Mouse (Mus musculus): ENCODE measurements at regions not wholly inside any gene's neighbourhood (a gene's known extent, or its start where the extent isn't known, plus 50 kb on each side); places are given as distances from the start of the nearest gene placed in this dataset.
A peak's percentile ranks its signal among the peaks of the same experiment; 100 is the strongest.

DNA sequence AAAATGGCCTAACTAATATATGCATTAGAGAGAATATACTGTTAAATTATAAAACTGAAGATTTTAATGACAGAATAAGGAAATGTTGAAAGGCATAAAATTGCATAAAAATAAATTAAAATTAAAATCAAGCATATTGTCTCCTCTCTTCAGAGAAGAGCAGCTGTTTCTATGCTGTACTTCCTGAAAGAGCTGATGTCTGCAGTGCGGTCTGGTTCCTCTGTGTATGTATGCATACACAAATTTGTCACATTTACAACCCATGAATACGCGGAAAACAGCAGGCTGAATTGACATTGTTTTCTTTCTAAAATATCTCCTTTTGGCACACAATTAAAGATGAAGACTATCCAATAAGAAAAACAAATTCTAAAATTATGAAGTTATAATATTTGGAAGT, 278.5 kb downstream of the Olfr1505 start:
- DNase-seq, result no peak

DNA sequence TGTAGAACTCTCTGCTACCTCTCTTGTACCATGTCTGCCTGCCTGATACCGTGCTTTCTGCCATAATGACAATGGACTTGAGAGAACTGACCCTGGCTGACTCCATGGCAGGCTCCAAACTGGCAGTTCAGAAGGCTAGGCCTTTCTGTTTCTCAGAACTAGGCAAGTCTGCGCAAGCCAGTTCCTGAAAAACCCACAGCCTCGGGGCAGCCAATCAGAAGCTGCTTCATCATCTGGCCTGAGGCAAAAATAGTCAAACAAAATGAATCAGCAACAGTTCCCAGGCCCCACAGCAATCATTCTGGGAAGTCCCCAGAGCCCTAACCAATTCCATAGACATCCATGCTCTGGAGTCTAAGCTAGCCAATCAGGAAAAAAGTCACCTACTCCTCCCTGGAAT, 284.5 kb downstream of the Olfr1505 start:
- no peak for DNase-seq

DNA sequence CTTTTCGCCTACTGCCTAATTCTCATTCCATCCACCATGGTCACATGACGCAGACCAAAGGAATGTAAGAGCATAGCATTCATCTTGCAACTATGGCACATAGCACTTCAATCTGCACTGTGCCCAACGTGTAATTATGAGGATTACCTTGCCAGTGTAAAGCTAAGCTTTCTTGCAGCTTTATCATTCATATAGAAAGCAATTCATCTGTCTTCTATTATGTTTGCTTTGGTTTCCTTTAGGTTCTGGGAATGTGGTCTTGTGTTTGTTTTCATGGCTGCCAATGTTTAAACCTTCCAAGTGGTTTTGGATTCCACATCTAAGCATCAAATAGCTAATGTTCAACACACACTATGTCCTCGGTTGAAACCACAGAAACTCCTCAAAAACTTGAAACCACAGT, 307.2 kb downstream of the Olfr1505 start:
- no peak for DNase-seq

DNA sequence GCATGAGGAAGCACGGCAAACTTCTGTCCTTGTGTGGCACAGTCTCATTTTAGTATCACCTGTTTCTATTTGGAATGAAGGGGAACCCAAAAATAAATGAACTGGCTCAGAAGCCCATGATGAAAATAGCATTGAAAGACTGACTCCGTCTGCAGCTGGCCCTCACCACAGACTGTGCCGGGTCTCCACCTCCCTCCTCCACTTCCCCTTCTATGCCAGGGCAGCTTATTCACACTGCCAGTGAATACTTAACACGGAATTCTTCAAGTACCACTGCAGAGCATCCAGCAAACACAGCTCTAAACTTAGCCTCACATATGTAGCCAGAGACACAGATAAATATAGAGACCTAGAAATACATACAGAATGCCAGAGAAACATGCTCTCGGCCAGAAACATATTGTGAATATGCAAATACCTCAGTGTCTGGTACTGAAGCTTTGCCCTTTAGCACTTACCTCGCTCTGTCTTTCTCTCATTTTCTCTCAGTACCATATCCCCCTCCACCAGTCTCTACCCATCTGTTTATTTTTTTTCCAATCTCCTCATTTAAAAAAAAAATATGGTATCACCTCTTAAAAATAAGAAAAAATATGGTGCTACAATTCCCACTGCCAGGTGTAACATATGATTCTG, 311.8 kb downstream of the Olfr1505 start:
- no peak for DNase-seq

DNA sequence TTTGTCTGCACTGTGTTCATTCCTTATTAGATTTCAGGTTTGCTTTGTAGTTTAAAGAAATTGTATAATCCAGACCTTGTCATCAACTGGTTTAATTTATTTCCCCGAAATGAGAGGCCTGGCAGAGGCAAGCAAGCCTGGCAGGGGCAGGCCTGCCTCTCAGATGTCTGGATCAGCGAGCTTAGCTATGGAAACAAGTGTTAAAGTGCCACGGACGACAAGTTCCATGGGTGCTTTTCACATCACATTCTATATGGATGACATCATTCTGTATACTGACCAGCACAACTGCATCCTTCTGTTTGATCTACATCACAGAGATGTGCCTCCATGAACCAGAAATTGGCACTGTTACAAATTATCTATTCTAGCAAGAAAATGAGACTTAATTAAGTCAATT, 312.5 kb downstream of the Olfr1505 start:
- DNase-seq, result no peak

DNA sequence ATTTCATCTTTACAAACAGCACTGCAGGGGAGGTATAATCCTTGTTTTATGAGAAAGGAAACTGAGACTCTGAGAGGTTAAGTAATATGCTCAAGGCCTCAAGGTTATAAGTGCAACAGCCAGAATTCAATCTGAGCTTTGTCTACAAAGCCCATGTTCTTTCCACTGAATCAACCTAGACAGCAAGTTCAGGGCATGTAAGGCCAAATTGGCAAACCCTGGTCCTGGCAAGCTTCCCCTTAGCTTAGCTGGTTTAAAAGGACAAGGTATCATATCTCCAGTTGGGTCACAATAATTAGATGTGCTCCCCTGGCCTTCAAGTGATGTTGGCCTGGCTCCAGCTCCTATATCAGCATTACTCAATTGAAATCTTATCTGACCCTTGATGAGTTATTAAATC, 313.2 kb downstream of the Olfr1505 start:
- peak; percentile 45 for DNase-seq

DNA sequence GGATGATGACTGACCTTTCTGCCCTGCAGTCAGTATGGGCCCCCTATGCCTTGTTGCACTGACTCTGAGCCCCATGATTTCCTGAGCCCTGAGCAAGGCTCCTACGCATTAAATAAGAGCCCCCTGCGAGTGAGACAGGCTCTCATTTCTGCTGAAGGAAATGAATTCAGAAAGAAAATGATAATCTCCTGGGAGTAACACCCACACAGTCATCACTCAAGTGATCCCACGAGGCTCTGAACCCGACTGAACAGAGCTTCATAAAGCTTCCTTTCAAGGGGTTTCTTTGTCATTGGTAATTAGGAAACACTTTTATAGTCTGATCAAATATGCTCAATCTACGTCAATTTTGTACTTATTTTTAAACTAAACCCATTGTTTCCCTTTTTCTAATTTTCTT, 330.2 kb downstream of the Olfr1505 start:
- no peak for DNase-seq

DNA sequence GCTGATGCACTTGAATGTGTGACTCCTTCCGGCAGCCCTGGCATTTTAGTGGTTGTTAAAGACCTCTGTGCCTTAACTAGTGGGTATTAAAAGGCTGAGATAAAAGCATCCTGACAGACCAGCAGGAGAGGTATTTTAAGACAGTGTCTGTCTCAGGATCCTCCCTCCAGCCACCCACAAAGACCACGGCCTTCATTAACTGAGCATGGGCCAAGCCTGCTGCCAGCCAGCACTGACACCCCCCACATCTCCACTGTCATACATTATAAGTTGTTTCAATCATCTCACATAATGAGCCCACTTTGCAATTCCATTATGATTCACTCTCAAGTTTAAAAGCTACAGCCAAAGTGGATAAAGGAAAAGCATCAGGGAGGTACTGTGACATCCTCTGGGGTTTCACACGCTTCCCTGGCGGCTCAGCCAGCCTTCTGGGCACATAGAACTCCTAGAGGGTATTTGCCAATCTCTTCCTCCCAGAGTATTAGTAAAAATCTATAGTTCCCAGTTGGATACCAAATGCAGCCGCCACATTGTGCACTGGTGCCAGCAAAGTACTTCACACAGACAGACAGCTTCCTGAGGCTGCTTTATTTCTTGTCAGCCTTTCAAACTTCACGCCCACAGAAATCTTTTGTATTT, 333.8 kb downstream of the Olfr1505 start:
- no peak for DNase-seq

DNA sequence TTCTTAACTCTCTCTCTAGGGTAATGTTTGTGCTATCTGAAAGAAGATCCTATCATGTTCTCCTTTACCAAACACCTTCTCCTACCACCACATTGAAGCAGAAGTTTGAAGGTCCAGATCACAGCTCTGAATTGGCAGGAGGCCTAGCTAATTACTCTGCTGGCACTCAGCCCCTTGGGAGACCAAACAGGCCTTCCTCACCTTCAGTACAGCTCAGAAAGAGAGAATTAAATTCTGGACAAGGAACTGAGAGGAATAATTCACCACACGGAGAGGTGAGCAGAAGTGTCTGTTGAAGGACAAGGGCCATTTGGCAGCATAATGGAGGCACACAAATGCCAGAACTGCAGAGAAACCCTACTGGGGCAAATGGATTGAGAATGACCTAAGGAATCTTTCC, 334.6 kb downstream of the Olfr1505 start:
- DNase-seq, result no peak

DNA sequence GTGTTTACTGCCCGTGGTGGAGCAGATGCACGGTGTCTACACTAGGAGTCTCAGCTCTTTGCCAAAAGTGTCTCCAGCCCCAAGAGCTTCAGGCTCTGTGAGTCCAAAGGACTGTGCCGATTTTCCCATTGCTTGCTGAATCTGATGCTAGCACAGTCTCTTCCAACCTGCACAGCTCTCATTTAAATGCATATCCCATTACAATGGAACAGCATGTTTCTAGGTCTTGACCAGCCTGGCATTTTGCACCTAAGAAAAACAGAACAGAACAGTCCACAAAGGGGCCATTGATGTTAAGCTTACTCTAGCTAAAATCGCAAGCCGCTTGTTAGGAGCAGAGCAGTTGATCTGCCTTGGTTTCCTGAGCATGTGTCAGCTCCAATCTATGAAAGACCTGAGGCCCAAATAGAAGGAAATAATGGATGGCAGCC, 339.2 kb downstream of the Tle4 start:
- no peak for DNase-seq

DNA sequence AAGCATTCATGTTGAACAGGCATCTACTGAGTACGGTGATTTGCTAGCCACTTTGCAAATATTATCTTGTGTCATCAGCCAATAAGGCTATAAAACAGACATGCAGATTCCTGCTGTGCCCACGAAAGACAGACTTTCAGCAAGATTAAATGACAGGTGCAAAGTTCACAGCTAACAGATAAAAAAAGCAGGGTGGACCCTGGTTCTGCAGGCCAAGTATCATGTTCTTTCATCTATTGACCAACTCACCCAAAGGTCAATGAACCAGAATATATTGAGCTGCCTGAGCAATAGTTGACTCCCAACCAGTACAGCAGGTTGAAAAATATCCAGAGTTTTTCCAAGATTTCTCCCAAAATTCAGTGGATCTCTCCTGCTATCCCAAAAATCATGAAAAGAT, 338.6 kb downstream of the Tle4 start:
- no peak for DNase-seq

DNA sequence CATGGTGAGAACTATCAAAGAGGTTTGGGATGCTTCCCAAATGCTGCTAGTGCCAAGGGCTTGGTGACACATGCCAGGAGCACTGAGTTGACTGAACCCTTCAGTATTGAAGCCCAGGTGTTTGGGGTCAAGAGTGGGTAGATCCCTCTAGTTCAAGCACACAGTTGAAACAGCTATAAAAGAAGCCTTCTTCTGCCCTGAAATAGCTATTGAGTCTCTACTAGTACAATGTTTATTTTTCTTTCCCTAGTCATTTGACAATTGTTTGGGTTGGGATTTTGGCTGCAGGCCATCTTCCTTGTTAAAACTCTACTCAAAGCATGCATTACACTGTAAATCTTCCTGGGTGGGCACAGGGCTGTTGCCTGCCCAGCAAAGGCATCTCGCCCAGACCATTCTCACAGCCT, 308.5 kb downstream of the Tle4 start:
- DNase-seq, result no peak

DNA sequence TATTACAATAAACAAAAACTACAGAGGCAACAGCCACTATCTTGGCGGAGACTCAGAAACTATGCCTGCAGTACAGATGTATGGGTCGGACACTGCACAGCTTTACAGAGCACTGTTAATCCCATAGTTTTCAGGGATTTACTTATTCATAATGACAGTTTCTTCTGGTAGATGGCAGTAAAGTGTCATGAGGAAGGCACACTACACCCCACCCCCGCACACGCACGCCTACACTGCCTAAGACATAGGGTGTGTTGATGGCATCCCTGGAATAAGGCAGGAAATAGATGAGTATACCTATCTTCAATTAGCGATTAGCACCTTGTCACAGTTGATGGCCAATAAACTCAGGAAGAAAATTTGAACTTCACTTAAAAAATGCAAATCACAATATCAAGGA, 306.9 kb downstream of the Tle4 start:
- DNase-seq, result no peak

DNA sequence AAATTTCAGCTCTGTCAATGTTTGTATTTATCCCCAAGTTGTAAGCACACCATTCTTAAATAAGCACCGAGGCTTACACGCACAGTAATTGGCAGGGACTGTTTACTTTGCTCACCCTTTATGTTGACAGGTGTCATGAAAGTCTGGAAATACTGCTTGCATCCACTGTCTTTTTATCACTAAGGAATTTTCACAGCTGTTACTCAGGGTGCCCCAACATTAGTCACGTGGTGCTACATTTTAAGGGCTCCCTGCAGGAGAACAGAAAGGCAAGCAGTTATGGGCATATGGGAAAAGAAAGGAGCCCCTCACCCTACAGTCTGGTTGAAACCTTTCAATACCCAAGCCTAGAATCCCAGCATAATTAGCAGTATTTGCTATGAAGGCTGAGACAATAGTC, 304.7 kb downstream of the Tle4 start:
- DNase-seq, result no peak

DNA sequence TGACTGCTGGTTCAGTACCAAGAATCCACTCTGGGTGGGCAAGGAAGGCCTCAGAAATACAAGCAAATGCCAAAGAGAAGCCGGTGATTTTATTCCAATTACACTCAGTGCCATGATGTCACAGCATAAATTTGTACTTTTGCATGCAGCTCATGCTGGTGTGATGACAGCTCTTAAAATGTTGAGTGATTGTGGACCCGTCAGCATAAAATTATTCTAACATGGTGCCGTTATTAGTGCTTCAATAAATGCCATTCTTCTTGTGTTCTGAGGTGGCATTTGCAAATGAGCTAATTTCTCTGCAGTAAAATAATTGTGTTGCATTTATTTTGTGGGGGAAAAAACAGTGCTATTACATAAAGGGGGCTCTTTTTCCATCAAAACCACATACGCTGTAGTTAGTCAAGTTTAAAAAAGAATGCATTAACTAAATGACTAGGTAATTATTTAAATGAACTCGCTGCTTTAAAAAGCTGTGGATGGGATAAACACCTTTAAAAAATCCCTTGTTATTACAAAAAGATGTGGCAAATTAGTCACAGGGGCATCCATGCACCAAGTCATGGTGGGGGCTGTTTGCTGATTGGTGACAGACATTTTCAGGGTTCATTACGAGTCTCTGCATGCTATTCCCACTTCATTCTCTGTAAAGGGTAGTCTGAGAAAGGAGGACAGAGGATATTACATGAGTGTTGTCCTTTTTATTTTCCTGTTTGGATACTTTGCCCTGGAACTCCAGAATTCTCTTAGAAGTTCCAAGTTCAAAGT, 296.5 kb downstream of the Tle4 start:
- no peak for DNase-seq

DNA sequence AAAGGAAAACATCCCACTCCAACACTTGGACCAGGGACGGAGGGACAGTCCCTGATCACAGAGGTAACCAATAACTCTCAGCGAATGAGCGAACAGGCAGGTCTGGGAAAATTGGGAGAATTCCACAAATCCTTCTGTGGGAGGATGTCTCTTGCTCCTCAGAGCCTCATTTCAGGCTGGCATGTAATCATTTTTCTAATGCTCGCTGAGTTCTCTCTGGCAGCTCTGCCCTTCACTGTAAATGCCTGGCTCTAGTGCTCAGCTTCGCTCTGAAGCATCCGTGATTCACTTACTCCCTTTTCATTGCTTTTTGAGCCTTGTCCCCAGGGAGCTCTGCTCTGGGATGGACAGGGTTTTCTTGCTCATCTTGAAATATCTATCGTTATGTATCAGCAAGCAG, 283.6 kb downstream of the Tle4 start:
- no peak for DNase-seq

DNA sequence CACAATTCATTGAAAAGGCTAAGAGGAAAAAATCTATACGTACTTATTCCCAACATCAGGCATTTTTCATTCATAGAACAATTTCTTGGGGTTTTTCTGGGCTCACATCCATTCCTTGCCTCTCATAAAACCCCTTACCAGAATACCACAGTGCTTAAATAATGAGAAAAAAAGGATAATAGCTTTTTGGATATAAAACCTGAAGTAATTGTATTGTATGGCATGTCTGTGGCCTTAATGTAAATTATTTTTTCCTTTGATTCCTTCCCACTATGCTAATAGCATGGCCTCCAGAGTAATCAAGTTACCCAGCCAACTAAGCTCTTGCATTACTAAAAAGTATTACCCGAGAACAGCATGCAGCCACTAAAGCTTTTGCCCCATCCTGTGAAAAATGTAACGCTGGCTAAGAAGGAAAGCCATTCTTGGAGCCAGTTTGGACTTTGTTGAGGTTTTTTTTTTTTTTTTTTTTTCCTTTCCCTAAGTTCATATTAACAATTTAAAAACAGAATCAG, 278.1 kb downstream of the Tle4 start:
- no peak for DNase-seq

DNA sequence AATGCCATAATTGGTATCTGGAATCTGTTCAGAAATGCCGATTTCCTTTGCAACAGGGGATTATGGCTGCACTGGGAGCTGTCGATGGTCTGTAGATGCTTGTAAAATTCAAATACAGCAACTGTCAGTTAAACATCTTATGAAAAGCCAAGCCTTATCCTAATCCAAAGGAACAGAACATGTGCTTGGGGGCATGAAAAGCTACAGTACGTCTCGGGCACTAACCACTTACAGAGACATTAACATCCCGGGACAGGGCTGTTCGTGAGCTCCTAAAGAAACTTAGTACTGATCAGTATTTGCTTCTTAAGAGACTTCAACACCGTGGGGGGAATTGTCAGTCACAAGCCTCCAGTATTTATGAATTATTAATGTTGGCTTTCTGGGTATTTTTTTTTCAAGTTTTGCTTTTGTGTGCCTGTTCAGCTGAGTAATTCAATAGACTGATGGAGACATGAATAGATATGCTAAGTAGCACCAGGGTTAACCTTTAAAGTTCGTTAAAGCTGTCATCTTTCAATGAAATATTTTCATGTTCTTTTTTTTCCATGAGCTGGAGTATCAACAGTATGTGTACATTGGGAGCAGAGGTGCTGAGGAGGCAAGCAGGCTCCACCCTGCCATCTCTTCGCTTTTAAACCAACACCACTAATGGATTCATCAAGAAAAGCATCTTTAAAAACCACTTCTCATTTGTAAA, 272.3 kb downstream of the Tle4 start:
- DNase-seq, result no peak

DNA sequence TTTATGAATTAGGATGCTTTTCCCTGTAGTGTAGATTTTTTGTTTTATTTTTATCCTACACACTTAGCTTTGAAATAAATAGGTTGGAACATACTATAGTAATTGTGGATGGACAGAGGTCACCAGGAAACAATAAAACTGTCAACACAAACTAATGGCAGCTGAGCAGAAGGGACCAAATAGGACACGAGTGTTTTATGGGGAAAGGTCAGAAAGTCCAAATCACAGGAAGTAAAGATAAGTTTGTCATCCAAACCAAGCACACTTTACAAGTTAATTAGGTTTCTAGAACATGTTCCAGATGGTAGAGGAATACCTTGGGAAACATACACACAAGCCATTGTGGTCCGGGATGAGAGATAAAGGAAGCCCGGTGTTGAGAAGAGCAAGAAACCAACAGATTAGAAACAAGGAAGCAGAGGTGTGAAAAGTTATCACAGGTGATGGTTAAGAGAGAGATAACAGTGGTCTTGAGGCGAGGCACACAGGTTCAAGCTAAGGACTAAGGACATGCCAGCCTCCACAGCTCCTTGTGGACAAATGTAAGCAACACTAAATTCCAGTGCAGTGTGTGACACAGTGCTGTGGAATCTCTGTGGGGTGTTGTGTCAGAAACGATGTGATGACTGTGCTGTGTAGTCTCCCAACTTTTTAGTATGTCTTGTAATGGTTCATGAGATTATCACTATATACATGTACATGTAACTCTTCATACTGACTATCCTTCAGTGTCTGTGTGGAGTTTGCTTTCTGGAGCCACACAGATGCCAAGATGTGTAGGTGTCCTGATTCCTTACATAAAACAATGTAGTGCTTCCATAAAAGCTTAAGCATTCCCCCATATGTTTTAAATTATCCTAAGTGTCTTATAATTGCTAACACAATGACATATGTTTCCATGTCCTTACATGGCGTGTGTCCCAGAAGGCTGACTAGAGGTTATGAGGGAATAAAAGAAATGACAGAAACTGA, 264.5 kb downstream of the Tle4 start:
- no peak for DNase-seq

DNA sequence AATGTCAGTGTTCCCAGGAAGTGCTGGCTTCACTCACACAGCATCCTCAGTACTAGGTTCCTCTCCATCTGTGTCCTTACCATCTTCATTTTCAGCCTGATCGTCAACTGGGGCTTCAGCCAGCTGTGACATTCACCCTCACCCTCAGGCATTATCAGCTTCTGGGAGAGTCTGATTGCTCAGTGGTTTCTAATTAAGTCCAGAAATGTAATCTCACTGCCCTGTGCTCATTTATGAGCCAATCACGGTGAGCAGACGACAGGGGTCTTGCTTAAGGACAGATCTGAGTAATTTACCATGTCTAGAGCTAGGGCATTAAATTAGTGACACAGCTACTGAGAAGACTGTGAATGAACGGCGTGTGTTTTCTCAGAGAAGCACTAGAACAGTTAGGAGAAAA, 260.8 kb downstream of the Tle4 start:
- no peak for DNase-seq

DNA sequence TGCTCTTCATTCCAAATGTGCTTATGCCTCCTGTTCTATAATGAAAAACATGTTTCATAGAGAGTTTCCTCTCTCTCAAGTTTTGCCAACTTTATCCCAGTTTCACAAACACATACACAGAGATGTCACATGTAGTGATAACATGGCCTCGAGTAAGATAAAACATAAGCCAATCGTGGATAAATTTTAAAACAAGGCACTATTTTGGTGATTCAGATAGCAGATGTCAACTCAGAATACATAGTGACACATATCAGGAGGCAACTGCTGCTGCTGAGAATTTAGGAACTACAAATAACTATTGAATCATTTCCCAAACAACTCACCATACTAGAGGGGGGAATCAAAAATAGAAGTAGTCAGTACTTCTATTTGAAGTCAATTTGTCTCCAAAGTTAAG, 257.1 kb downstream of the Tle4 start:
- DNase-seq, result no peak

DNA sequence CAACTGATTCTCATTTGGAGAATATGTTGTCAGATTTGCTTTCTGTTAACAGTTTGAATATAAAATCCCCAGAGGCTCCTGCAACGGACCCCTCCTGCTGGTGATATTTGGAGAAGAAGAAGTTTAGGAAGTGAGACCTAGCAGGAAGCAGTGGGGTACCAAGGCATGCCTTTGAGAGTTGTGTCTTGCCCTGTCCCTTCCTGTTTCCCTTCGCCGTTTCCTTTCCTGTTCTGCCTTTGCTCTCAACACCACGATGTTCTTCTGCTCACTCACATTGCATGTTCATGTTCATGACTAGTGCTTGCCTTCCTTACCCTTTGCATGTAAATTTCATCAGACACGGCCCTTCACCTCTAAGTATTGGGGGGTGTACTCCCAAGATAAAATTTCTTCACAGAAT, 254.0 kb downstream of the Tle4 start:
- no peak for DNase-seq

All from adrenal gland, postnatal 25 days (tissue).